Mouse (Mus musculus) intestine, postnatal 0 days (tissue): ENCODE measurements around the gene Cd8b1. TPM values are rescaled to one million over a fixed set of nuclear protein-coding genes. Genes with fewer than 3 reads are reported as not detected.

Experiments used
- ATAC-seq: fragments of 200-750 bp; cut with Nextera tagmentation; 2 replicates; pipeline ENCODE4 v1.8.0; 2017; ENCODE audit warnings: mild to moderate bottlenecking, moderate TSS enrichment, moderate library complexity
- H3K27ac ChIP-seq: fragments of 300-500 bp; sonication (generic); 2 replicates; pipeline ENCODE4 v1.5.1; 2014; ENCODE audit warnings: mild to moderate bottlenecking, low read depth, low read length, moderate library complexity
- H3K27me3 ChIP-seq: fragments of 300-500 bp; sonication (generic); replicated peaks from 2 replicates; pipeline ENCODE4 v1.6.1; 2014; ENCODE audit warnings: low read length, mixed read lengths; ENCODE audit not compliant: control insufficient read depth, insufficient read depth
- H3K36me3 ChIP-seq: fragments of 300-500 bp; sonication (generic); 2 replicates; pipeline ENCODE4 v1.6.1; 2014; ENCODE audit warnings: mild to moderate bottlenecking, moderate library complexity; ENCODE audit not compliant: control insufficient read depth, insufficient read depth
- H3K4me1 ChIP-seq: fragments of 300-500 bp; sonication (generic); replicated peaks from 2 replicates; pipeline ENCODE4 v1.6.1; 2014; ENCODE audit warnings: antibody characterized with exemption, low read length, mixed read lengths; ENCODE audit not compliant: control insufficient read depth, insufficient read depth
- H3K4me2 ChIP-seq: fragments of 300-500 bp; sonication (generic); replicated peaks from 2 replicates; pipeline ENCODE4 v1.6.1; 2014; ENCODE audit warnings: low read depth, mild to moderate bottlenecking, moderate library complexity
- H3K4me3 ChIP-seq: fragments of 300-500 bp; sonication (generic); 2 replicates; pipeline ENCODE4 v1.5.1; 2014; ENCODE audit warnings: low read depth, low read length
- H3K9ac ChIP-seq: fragments of 300-500 bp; sonication (generic); 2 replicates; pipeline ENCODE4 v1.6.1; 2014; ENCODE audit warnings: mild to moderate bottlenecking, low read depth, low read length
- H3K9me3 ChIP-seq: fragments of 300-500 bp; sonication (generic); 2 replicates; pipeline ENCODE4 v1.6.1; 2016; ENCODE audit warnings: mixed run types; ENCODE audit not compliant: control insufficient read depth
- CTCF ChIP-seq: sonication (generic); IDR thresholded peaks from 2 replicates; pipeline ENCODE4 v1.5.1; 2016; ENCODE audit warnings: low read depth, mild to moderate bottlenecking, control low read depth, antibody characterized with exemption, moderate library complexity
- WGBS: fragments of 180-500 bp; shearing (Covaris S2); extraction: QIAGEN DNeasy Blood & Tissue Kit; methylation state at CpG from one replicate; pipeline ENCODE4 v1.1.7; 2014; 5-methylcytosine and 5-hydroxymethylcytosine counted together
- polyA plus RNA-seq: library from polyadenylated mRNA; unstranded; fragments of >200 nt; fragmentation: Nextera tagmentation; extraction: Ambion mirVana; gene quantifications from 2 replicates; pipeline ENCODE4 v1.2.1, GENCODE M21; 2015

Cd8b1 gene
- polyA plus RNA-seq, 1 experiment from 2014 or later = 0.08 TPM

DNA sequence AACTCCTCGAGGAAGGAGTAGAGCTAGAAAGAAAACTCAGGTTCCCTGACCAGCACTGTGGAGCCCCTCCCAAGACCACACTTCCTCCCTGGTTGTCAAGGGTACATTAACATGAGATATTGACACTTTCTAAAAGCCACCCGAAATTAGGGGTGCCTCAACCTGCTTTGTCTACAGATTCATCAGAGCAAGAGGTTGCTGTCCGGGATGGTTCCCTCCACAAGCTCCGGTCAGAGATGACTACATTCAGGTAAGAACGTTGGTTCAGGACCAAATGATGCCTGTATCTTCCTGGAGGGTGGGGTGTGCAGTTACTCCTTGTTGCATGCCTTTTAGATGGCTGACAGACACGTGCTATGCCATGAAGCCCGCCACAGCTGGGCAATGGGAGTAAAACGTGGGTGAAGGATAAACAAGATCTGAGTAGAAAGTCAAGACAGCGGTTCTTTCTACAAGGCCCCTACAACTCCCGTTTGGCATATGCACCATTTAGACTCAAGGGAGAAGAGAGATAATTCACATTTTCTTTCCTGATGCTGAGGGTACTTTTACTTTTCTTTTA lies 30.4 kb downstream of the Cd8b1 start:
- Histone ChIP-seq H3K4me3 (no peak overlapping the region), H3K36me3 (no peaks in the 10 kb centered on the region), H3K9ac (no peak overlapping the region), H3K27ac (no peak overlapping the region), H3K4me1 (no peaks in the 10 kb centered on the region), H3K9me3 (0 out of 2 replicates have a peak, but pooled peaks cover 1% of the 10 kb centered on the region), H3K4me2 (no peak overlapping the region), H3K27me3 (no peaks in the 10 kb centered on the region)
- no peak for TF ChIP-seq CTCF
- 81% methylated on average over 10 of the region's 10 CpGs for WGBS
- ATAC-seq = no peak

DNA sequence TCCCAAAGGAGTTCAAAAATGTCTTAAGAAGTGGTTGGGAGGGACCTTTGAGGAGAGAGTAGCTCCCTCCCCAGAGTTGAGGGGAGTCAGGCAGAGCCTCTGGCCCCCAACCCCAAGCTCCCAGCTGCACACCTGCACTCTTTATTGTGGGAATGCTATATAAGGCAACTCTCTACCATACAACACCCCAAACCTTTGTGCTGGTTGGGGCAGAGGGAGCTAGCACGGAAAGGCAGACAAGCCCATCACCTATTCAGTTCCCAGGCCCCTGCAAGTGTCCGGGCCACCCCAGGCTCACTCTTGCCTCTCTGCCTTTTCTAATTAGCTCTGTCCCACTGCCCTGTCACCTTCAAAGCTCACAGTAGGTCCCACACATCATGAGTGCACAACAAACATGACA lies 31.1 kb downstream of the Cd8b1 start:
- TF ChIP-seq CTCF = no peak
- 81% methylated on average over 2 of the region's 2 CpGs for WGBS
- H3K27me3 ChIP-seq = no peaks in the 10 kb centered on the region
- H3K36me3 ChIP-seq = no peaks in the 10 kb centered on the region
- no peak overlapping the region for H3K4me2 ChIP-seq
- H3K9me3 ChIP-seq = no peaks in the 10 kb centered on the region
- no peaks in the 10 kb centered on the region for H3K4me1 ChIP-seq
- no peak overlapping the region for H3K9ac ChIP-seq
- H3K4me3 ChIP-seq = no peak overlapping the region
- H3K27ac ChIP-seq = no peak overlapping the region
- no peak for ATAC-seq

DNA sequence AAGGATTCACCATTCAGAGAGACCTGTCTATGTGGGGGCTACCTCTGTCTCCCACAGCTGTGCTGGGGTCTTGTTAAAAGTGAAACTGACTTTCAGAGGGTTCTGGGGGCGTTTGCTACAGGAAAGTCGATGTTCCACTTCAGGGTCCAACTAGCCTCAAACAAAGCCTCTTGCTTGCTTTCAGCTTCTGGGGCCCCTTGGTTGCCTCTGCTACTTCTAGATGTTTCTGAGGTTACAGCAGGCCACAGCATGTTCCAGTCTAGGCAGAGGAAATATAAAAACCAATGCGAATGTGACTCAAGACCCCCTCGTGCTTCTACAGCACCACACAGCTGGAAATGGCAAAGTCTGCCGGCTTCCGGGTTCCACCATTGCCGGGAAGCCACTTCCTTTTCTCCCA lies 34.9 kb downstream of the Cd8b1 start:
- Histone ChIP-seq H3K4me1 (no peaks in the 10 kb centered on the region), H3K9ac (no peak overlapping the region), H3K4me2 (no peak overlapping the region), H3K9me3 (no peaks in the 10 kb centered on the region), H3K27ac (no peak overlapping the region), H3K4me3 (no peak overlapping the region), H3K27me3 (no peaks in the 10 kb centered on the region), H3K36me3 (no peaks in the 10 kb centered on the region)
- ATAC-seq = no peak
- WGBS = 88% methylated on average over 7 of the region's 7 CpGs
- no peak for TF ChIP-seq CTCF

DNA sequence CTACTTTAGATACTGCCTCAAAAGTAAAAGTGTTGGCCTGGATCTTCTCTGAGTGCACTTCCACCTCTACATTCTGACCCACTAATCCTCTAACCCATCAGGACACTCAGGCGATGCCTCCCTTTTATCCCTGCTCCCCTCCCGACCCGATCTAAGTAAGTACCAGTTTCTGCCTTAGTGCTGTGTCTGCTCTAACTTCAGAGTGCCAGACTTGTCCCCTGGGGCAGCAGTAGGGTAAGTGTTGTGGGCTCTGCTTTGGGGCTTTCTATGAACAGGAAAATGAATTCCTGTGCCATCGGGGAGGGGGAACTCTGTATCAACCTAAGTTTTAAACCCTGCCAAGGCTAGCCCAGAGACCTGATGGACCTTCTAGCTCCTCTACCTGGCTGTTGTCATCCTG lies 37.6 kb downstream of the Cd8b1 start:
- no peak overlapping the region for H3K9ac ChIP-seq
- H3K27me3 ChIP-seq = no peaks in the 10 kb centered on the region
- no peaks in the 10 kb centered on the region for H3K4me1 ChIP-seq
- no peak for TF ChIP-seq CTCF
- 79% methylated on average over 4 of the region's 4 CpGs for WGBS
- no peak overlapping the region for H3K4me2 ChIP-seq
- no peak overlapping the region for H3K4me3 ChIP-seq
- H3K9me3 ChIP-seq = no peaks in the 10 kb centered on the region
- ATAC-seq = no peak
- H3K27ac ChIP-seq = no peak overlapping the region
- no peaks in the 10 kb centered on the region for H3K36me3 ChIP-seq

DNA sequence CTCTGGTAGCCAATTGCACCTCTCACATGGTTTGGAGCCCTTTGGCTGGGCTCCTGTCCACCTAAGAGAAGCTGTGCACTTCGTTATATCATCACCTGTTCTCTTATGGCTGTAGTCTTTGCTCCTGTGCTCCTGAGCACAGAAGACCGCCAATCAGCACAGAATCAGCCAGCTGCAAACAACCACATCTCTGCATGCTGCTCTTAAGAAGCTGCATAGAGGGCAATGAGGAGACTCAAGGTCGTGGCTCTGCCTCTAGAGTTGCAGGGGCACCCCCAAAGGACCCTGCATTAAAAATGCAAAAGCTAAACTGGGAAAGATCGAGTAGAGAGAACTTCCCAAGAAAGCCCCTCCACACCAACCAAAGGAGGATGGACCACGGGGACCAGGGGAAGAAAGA lies 38.2 kb downstream of the Cd8b1 start:
- H3K27ac ChIP-seq = no peak overlapping the region
- 58% methylated on average over 5 of the region's 5 CpGs for WGBS
- no peaks in the 10 kb centered on the region for H3K4me1 ChIP-seq
- no peak for TF ChIP-seq CTCF
- H3K27me3 ChIP-seq = no peaks in the 10 kb centered on the region
- no peaks in the 10 kb centered on the region for H3K9me3 ChIP-seq
- no peaks in the 10 kb centered on the region for H3K36me3 ChIP-seq
- ATAC-seq = no peak
- no peak overlapping the region for H3K9ac ChIP-seq
- no peak overlapping the region for H3K4me2 ChIP-seq
- H3K4me3 ChIP-seq = no peak overlapping the region

DNA sequence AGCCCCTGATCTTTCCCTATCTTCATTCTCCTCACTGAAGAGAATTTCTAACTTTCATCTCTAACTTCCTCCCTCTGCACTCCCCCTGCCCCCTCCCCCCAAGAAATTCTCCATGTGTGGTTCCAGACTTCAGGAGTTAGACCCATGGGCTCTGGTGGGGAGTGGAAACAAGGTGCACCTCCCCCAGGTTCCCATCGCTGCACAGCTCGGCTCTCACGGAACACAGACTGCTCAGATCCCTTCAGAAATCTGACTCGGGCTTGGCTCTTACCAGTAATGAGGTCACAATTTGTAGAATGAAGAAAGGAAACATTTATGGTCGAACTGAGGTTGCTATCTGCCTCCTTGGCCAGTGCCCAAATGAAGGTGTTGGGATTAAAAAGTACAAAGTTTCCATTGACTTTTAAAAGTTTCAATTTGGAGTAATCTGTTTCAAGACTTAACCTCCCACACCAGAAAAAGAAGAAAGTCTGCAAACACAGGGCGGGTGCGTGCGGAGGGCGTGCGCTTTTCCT lies 38.6 kb downstream of the Cd8b1 start:
- Histone ChIP-seq H3K9ac (no peak overlapping the region), H3K9me3 (no peaks in the 10 kb centered on the region), H3K4me2 (no peak overlapping the region), H3K36me3 (no peaks in the 10 kb centered on the region), H3K4me3 (no peak overlapping the region), H3K27ac (no peak overlapping the region), H3K4me1 (no peaks in the 10 kb centered on the region), H3K27me3 (no peaks in the 10 kb centered on the region)
- TF ChIP-seq CTCF = no peak
- ATAC-seq = no peak
- 77% methylated on average over 10 of the region's 10 CpGs for WGBS

GRCm38 (mm10) chr6:71363995-71364394 lies 41.4 kb downstream of the Cd8b1 start:
- Histone ChIP-seq H3K27me3 (no peaks in the 10 kb centered on the region), H3K36me3 (no peaks in the 10 kb centered on the region), H3K4me2 (no peak overlapping the region), H3K27ac (no peak overlapping the region), H3K4me1 (no peaks in the 10 kb centered on the region), H3K9me3 (no peaks in the 10 kb centered on the region), H3K9ac (no peak overlapping the region), H3K4me3 (no peak overlapping the region)
- WGBS = 84% methylated on average over 2 of the region's 2 CpGs
- TF ChIP-seq CTCF = no peak
- ATAC-seq = no peak
